Mouse (Mus musculus): ENCODE measurements at regions not wholly inside any gene's neighbourhood (a gene's known extent, or its start where the extent isn't known, plus 50 kb on each side); places are given as distances from the start of the nearest gene placed in this dataset.
A peak's percentile ranks its signal among the peaks of the same experiment; 100 is the strongest.

GRCm38 (mm10) chr3:128415568-128415967 lies 519.4 kb upstream of the Fam241a start:
- no peak for DNase-seq

GRCm38 (mm10) chr3:128413481-128413880 lies 517.4 kb upstream of the Fam241a start:
- DNase-seq, result no peak

- DNase-seq, result no peak
Measured at GRCm38 (mm10) chr3:128412157-128412556, 516.0 kb upstream of the Fam241a start.

GRCm38 (mm10) chr3:128394805-128395204 lies 498.7 kb upstream of the Fam241a start:
- DNase-seq, result no peak

GRCm38 (mm10) chr3:128380579-128380978 lies 484.5 kb upstream of the Fam241a start:
- no peak for DNase-seq

- no peak for DNase-seq
Measured at GRCm38 (mm10) chr3:128369521-128370127, 473.5 kb upstream of the Fam241a start.

GRCm38 (mm10) chr3:128362310-128362709 lies 466.2 kb upstream of the Fam241a start:
- no peak for DNase-seq

- peak; percentile 14 for DNase-seq
Measured at GRCm38 (mm10) chr3:128349123-128349522, 453.0 kb upstream of the Fam241a start.

- DNase-seq, result no peak
Measured at GRCm38 (mm10) chr3:128347782-128348574, 451.9 kb upstream of the Fam241a start.

- no peak for DNase-seq
Measured at GRCm38 (mm10) chr3:128337508-128337907, 441.4 kb upstream of the Fam241a start.

- DNase-seq, result peak; percentile 61
Measured at GRCm38 (mm10) chr3:128337031-128337430, 440.9 kb upstream of the Fam241a start.

- no peak for DNase-seq
Measured at GRCm38 (mm10) chr3:128327677-128328076, 431.6 kb upstream of the Fam241a start.

GRCm38 (mm10) chr3:128301312-128301711 lies 405.2 kb upstream of the Fam241a start:
- DNase-seq, result no peak

- DNase-seq, result no peak
Measured at GRCm38 (mm10) chr3:128298110-128298509, 402.0 kb upstream of the Fam241a start.

GRCm38 (mm10) chr3:128287846-128288245 lies 391.7 kb upstream of the Fam241a start:
- no peak for DNase-seq

- no peak for DNase-seq
Measured at GRCm38 (mm10) chr3:128285214-128285613, 389.1 kb upstream of the Fam241a start.

- DNase-seq, result no peak
Measured at GRCm38 (mm10) chr3:128280626-128281025, 384.5 kb upstream of the Fam241a start.

- no peak for DNase-seq
Measured at GRCm38 (mm10) chr3:128270576-128270975, 374.5 kb upstream of the Fam241a start.

GRCm38 (mm10) chr3:128261208-128261607 lies 365.1 kb upstream of the Fam241a start:
- no peak for DNase-seq

- no peak for DNase-seq
Measured at GRCm38 (mm10) chr3:128247816-128248215, 351.7 kb upstream of the Fam241a start.

- DNase-seq, result no peak
Measured at GRCm38 (mm10) chr3:128239813-128240421, 343.8 kb upstream of the Fam241a start.

- no peak for DNase-seq
Measured at GRCm38 (mm10) chr3:128230390-128230789, 334.3 kb upstream of the Fam241a start.

GRCm38 (mm10) chr3:128226930-128227585 lies 330.9 kb upstream of the Fam241a start:
- DNase-seq, result no peak
